Mouse (Mus musculus): ENCODE measurements around the gene Ptn. TPM values are rescaled to one million over a fixed set of nuclear protein-coding genes. Genes with fewer than 3 reads are reported as not detected.
"Not testable (repeated sequence)": the region's sequence is repeated elsewhere in the genome, so short reads cannot be mapped to it uniquely, and the experiment has no call there.

Gene Ptn
- polyA plus RNA-seq, 1 experiment from 2014 or later: 596 TPM

DNA sequence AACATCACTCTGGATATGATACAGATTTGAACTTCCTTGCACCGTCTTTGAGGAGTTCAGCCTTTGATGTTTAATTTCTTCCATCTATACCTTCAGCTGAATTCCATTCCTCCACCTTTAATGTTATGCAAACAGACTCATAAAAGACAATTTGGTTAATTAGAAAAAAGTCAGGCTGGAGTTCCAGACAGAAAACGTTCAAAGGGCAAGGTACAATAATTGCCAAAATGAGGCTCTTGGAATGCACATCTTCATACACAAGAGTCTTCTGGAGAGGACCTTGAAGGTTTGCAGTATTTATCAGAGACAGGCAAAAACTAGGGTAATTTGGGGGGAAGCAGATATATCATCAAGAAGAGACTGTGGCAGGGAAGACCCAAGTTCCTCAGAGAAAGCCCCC is 37.5 kb downstream of the Ptn start:
- no peaks in the 10 kb centered on the region for H3K4me1 ChIP-seq (ENCODE audit: control insufficient read depth, insufficient read depth, low read length)

DNA sequence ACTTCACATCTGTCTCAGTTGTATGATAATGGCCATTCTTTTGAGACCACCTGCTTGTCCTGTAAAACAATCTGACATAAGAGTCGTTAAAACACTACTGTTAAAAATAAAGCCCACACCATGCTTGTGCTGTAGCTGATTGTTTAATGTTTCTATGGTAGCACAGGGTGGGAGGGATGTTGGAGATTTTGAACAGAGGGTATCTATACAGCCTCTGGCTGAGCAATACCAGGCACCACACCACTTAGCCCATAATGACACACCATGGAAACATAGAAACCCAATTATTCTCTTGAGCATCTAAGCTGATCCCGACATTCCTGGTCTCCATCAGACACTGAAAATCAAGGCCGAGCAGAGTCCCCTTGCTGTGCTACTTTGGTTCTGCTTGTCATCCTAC is 41.0 kb downstream of the Ptn start:
- Histone ChIP-seq H3K27ac (replicated peaks; ENCODE audit: low read depth, low read length) (no peak overlapping the region), H3K4me1 (ENCODE audit: control insufficient read depth, insufficient read depth, low read length) (no peaks in the 10 kb centered on the region), H3K36me3 (replicated peaks; ENCODE audit: control insufficient read depth, insufficient read depth, low read depth, low read length) (no peaks in the 10 kb centered on the region; the same call in 1 of the 2 replicates), H3K27me3 (ENCODE audit: control insufficient read depth, insufficient read depth, low read length) (no peaks in the 10 kb centered on the region), H3K4me3 (ENCODE audit: low read depth, low read length) (no peak overlapping the region), H3K9ac (replicated peaks; ENCODE audit: low read length) (no peak overlapping the region), H3K9me3 (replicated peaks; ENCODE audit: control insufficient read depth, low read length) (no peaks in the 10 kb centered on the region), H3K4me2 (ENCODE audit: low read depth, low read length) (no peak overlapping the region)
- WGBS: 83% methylated on average over 3 of the region's 3 CpGs
- no peak for DNase-seq (ENCODE audit: low spot score)
- no peak for ATAC-seq (replicated peaks; ENCODE audit: insufficient number of reproducible peaks, low FRiP score, low TSS enrichment, low read depth)

More for the DNA sequence above, 37.5 kb downstream of the Ptn start:
- no peak overlapping the region for H3K4me3 ChIP-seq (ENCODE audit: low read depth, low read length)
- 60% methylated on average over 2 of the region's 2 CpGs for WGBS
- no peak overlapping the region for H3K4me2 ChIP-seq (ENCODE audit: low read depth, low read length)
- no peak for DNase-seq (ENCODE audit: low spot score)
- no peaks in the 10 kb centered on the region for H3K9me3 ChIP-seq (replicated peaks; ENCODE audit: control insufficient read depth, low read length)
- H3K27me3 ChIP-seq (ENCODE audit: control insufficient read depth, insufficient read depth, low read length): no peaks in the 10 kb centered on the region
- H3K27ac ChIP-seq (replicated peaks; ENCODE audit: low read depth, low read length): no peak overlapping the region
- H3K9ac ChIP-seq (replicated peaks; ENCODE audit: low read length): no peak overlapping the region
- no peaks in the 10 kb centered on the region; the same call in 1 of the 2 replicates for H3K36me3 ChIP-seq (replicated peaks; ENCODE audit: control insufficient read depth, insufficient read depth, low read depth, low read length)
- no peak for ATAC-seq (replicated peaks; ENCODE audit: insufficient number of reproducible peaks, low FRiP score, low TSS enrichment, low read depth)

DNA sequence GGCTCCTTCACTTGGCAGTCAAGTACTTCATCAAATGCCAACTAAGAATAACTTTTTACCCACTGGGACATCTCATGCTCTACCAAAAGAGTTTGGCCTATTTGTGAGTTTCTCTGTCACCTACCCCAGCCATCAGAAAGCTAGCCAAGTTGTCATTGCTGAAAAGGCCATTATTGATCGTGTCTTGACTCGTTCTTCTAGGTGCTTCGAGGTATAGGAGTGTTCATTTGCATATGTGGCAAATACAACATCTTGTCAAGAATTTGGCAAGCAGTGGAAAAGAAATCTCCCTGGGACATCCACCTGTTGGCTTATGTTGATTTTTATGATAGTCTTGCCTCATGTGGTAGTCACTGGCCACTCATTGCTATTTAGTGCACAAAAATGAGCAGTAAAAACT is 43.1 kb downstream of the Ptn start:
- 95% methylated on average over 3 of the region's 3 CpGs for WGBS
- ATAC-seq (replicated peaks; ENCODE audit: insufficient number of reproducible peaks, low FRiP score, low TSS enrichment, low read depth) (no peak), DNase-seq (ENCODE audit: low spot score) (no peak)
- Histone ChIP-seq H3K4me3 (ENCODE audit: low read depth, low read length) (no peak overlapping the region), H3K4me2 (ENCODE audit: low read depth, low read length) (no peak overlapping the region), H3K27ac (replicated peaks; ENCODE audit: low read depth, low read length) (no peak overlapping the region), H3K4me1 (ENCODE audit: control insufficient read depth, insufficient read depth, low read length) (no peaks in the 10 kb centered on the region), H3K27me3 (ENCODE audit: control insufficient read depth, insufficient read depth, low read length) (no peaks in the 10 kb centered on the region), H3K9me3 (replicated peaks; ENCODE audit: control insufficient read depth, low read length) (no peaks in the 10 kb centered on the region), H3K9ac (replicated peaks; ENCODE audit: low read length) (no peak overlapping the region), H3K36me3 (replicated peaks; ENCODE audit: control insufficient read depth, insufficient read depth, low read depth, low read length) (no peaks in the 10 kb centered on the region; the same call in 1 of the 2 replicates)

DNA sequence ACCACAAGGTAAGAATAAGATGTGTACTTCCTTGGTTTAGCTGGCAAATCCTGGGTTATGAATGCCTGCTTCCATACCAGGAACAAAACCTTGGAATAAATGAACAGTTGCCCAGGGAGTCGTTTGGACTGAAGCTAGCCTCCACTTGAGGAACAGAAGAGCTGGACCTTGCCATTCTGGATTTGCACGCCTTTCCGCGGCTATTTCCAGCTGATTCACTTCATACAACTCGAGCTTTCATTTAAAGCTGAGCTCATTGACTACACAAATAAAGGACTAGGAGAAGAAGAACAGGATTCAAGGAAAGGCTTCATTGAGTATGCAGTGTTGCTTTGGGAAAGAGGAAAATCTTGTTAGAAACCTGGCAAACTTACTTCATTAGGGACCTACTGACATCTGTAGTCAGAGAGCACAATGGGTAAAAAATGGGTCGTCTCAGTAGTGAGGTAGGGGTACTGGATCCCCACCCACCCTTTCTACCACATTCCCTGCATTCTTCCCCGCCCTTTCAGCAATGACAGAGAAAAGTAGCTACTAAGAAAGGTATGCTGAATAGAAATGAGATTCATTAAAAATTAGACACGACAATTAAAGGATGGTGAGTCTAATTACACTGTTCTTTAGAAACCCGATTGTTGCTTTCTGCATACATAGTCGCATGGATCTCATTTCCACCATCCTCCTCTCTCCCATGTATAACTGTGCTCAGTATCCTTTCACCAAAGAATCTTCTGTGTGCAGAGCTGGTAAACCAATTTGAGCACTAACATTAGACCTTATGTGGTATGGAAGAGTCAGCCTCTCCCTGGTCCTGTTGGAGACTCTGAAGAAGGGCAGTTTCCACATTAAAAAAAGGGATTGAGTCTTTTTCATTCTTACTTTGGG is 54.8 kb downstream of the Ptn start:
- Histone ChIP-seq H3K4me1 (ENCODE audit: control insufficient read depth, insufficient read depth, low read length) (no peaks in the 10 kb centered on the region), H3K9me3 (replicated peaks; ENCODE audit: control insufficient read depth, low read length) (no peaks in the 10 kb centered on the region), H3K4me2 (ENCODE audit: low read depth, low read length) (no peak overlapping the region), H3K27ac (replicated peaks; ENCODE audit: low read depth, low read length) (no peak overlapping the region), H3K36me3 (replicated peaks; ENCODE audit: control insufficient read depth, insufficient read depth, low read depth, low read length) (no peaks in the 10 kb centered on the region), H3K9ac (replicated peaks; ENCODE audit: low read length) (no peak overlapping the region), H3K27me3 (ENCODE audit: control insufficient read depth, insufficient read depth, low read length) (no peaks in the 10 kb centered on the region), H3K4me3 (ENCODE audit: low read depth, low read length) (no peak overlapping the region)
- WGBS: 81% methylated on average over 10 of the region's 10 CpGs
- DNase-seq (ENCODE audit: low spot score) (no peak), ATAC-seq (replicated peaks; ENCODE audit: insufficient number of reproducible peaks, low FRiP score, low TSS enrichment, low read depth) (no peak)

DNA sequence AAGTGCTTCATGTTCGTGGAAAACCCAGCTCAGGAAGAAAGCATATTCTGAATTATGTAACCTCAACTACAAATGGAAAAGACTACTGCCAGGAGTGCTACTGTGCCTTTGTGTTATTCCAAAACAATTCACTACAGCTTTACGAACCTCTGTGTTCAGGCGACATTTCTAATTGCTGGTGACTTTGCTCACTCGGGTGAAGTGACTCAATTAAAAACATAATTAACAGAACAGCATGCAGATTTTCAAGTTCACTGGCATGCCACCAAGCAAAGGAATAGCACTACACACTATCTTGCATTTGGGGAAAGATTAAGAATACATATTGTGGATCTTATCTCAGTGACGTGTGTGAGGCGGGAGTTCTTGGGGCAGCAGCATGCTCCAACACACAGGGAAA is 57.1 kb downstream of the Ptn start:
- Histone ChIP-seq H3K36me3 (replicated peaks; ENCODE audit: control insufficient read depth, insufficient read depth, low read depth, low read length) (no peaks in the 10 kb centered on the region; the same call in 1 of the 2 replicates), H3K9me3 (replicated peaks; ENCODE audit: control insufficient read depth, low read length) (no peaks in the 10 kb centered on the region), H3K27me3 (ENCODE audit: control insufficient read depth, insufficient read depth, low read length) (no peaks in the 10 kb centered on the region), H3K4me2 (ENCODE audit: low read depth, low read length) (no peak overlapping the region), H3K4me3 (ENCODE audit: low read depth, low read length) (no peak overlapping the region), H3K4me1 (ENCODE audit: control insufficient read depth, insufficient read depth, low read length) (no peaks in the 10 kb centered on the region), H3K9ac (replicated peaks; ENCODE audit: low read length) (no peak overlapping the region), H3K27ac (replicated peaks; ENCODE audit: low read depth, low read length) (no peak overlapping the region)
- DNase-seq (ENCODE audit: low spot score): no peak
- no peak for ATAC-seq (replicated peaks; ENCODE audit: insufficient number of reproducible peaks, low FRiP score, low TSS enrichment, low read depth)
- WGBS: 71% methylated on average over 6 of the region's 6 CpGs

DNA sequence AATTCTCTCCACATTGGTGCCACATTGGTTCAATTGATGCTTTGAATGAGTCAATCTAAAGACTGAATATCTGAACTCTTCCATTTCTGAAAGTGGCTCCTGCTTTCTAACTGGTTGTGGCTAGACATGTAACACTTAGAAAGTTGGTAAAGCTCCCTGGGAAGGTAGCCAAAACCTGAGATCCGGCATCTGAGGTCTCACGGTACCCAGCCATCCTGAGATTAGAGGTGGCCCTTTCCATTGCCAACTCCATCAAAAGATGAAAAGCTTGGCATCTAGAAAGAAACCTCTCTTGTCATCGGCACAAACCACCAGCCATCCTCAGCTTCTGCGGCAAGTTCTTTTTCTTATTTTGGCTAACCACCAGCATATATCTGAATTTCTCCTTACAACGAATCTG is 70.2 kb downstream of the Ptn start:
- Histone ChIP-seq H3K4me2 (ENCODE audit: low read depth, low read length) (no peak overlapping the region), H3K27ac (replicated peaks; ENCODE audit: low read depth, low read length) (no peak overlapping the region), H3K4me1 (ENCODE audit: control insufficient read depth, insufficient read depth, low read length) (no peaks in the 10 kb centered on the region), H3K4me3 (ENCODE audit: low read depth, low read length) (no peak overlapping the region), H3K9me3 (replicated peaks; ENCODE audit: control insufficient read depth, low read length) (no peaks in the 10 kb centered on the region), H3K36me3 (replicated peaks; ENCODE audit: control insufficient read depth, insufficient read depth, low read depth, low read length) (peaks cover 4% of the 10 kb centered on the region), H3K9ac (replicated peaks; ENCODE audit: low read length) (no peak overlapping the region), H3K27me3 (ENCODE audit: control insufficient read depth, insufficient read depth, low read length) (no peaks in the 10 kb centered on the region)
- ATAC-seq (replicated peaks; ENCODE audit: insufficient number of reproducible peaks, low FRiP score, low TSS enrichment, low read depth) (no peak), DNase-seq (ENCODE audit: low spot score) (no peak)
- WGBS: 93% methylated on average over 5 of the region's 5 CpGs

DNA sequence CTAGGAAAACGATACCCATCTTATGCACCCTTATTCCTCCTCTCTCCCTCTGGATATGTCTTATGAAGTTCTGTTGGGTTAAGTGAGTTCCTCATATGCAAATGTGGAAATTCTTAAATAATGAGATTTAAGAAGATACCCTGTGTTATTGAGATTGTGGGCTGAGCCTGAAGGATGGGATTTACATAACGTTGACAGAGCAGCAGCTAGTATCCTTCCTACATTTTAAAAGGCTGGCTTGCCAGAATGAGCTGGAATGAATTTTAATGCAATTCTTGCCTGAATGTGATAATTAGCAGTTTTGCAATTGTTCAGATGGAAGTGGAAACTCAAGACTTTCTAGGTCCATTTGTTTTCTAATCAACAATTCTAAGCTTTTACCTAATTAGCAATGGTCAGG is 73.3 kb downstream of the Ptn start:
- H3K27ac ChIP-seq (replicated peaks; ENCODE audit: low read depth, low read length): no peak overlapping the region
- H3K4me3 ChIP-seq (ENCODE audit: low read depth, low read length): no peak overlapping the region
- WGBS: 82% methylated on average over 2 of the region's 2 CpGs
- no peaks in the 10 kb centered on the region for H3K4me1 ChIP-seq (ENCODE audit: control insufficient read depth, insufficient read depth, low read length)
- H3K4me2 ChIP-seq (ENCODE audit: low read depth, low read length): no peak overlapping the region
- no peak overlapping the region for H3K9ac ChIP-seq (replicated peaks; ENCODE audit: low read length)
- no peaks in the 10 kb centered on the region; the same call in 1 of the 2 replicates for H3K9me3 ChIP-seq (replicated peaks; ENCODE audit: control insufficient read depth, low read length)
- H3K36me3 ChIP-seq (replicated peaks; ENCODE audit: control insufficient read depth, insufficient read depth, low read depth, low read length): peaks cover 16% of the 10 kb centered on the region
- ATAC-seq (replicated peaks; ENCODE audit: insufficient number of reproducible peaks, low FRiP score, low TSS enrichment, low read depth) (no peak), DNase-seq (ENCODE audit: low spot score) (no peak)
- no peaks in the 10 kb centered on the region for H3K27me3 ChIP-seq (ENCODE audit: control insufficient read depth, insufficient read depth, low read length)

DNA sequence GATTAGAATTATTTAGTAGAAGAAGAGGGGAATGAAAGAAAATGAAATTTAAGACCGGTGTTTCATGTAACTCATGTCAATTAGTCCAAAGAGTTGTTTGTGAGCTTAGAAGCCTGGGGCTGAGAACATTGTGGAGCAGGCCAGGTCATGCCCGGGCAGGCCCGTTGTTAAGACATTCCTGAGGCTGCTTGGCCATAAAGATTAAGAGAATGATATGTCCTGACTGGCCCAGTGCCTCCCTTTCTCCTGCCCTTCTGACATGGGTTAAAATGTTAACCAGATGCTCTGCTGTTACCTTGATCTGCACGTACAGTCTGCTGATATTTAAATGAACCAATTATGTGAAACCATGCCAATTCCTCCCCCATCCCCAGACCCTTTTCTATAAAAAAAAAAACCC is 74.4 kb downstream of the Ptn start:
- H3K27me3 ChIP-seq (ENCODE audit: control insufficient read depth, insufficient read depth, low read length); H3K9me3 ChIP-seq (replicated peaks; ENCODE audit: control insufficient read depth, low read length); H3K4me2 ChIP-seq (ENCODE audit: low read depth, low read length); DNase-seq (ENCODE audit: low spot score); H3K4me1 ChIP-seq (ENCODE audit: control insufficient read depth, insufficient read depth, low read length); H3K9ac ChIP-seq (replicated peaks; ENCODE audit: low read length); H3K4me3 ChIP-seq (ENCODE audit: low read depth, low read length); H3K27ac ChIP-seq (replicated peaks; ENCODE audit: low read depth, low read length); ATAC-seq (replicated peaks; ENCODE audit: insufficient number of reproducible peaks, low FRiP score, low TSS enrichment, low read depth): not testable (repeated sequence)
- WGBS: 63% methylated on average over 4 of the region's 4 CpGs
- peaks cover 23% of the 10 kb centered on the region for H3K36me3 ChIP-seq (replicated peaks; ENCODE audit: control insufficient read depth, insufficient read depth, low read depth, low read length)
